Mouse (Mus musculus): ENCODE measurements around the gene Pld3.
"Not testable (repeated sequence)": the region's sequence is repeated elsewhere in the genome, so short reads cannot be mapped to it uniquely, and the experiment has no call there.

- not testable (repeated sequence) for TF ChIP-seq CTCF (IDR thresholded peaks at IDR 0.05; ENCODE audit: control insufficient read depth, insufficient read depth, low read length); POLR2A (IDR thresholded peaks at IDR 0.05; ENCODE audit: borderline replicate concordance, control insufficient read depth, low read depth, low read length)
Observed at GRCm38 (mm10) chr7:27494659-27495367, 58.2 kb downstream of the Pld3 start.
